Mouse (Mus musculus): ENCODE results near the gene Art1. TPM values are rescaled to one million over a fixed set of nuclear protein-coding genes. Genes with fewer than 3 reads are reported as not detected.

Gene Art1
- polyA plus RNA-seq, 1 experiment: not detected

DNA sequence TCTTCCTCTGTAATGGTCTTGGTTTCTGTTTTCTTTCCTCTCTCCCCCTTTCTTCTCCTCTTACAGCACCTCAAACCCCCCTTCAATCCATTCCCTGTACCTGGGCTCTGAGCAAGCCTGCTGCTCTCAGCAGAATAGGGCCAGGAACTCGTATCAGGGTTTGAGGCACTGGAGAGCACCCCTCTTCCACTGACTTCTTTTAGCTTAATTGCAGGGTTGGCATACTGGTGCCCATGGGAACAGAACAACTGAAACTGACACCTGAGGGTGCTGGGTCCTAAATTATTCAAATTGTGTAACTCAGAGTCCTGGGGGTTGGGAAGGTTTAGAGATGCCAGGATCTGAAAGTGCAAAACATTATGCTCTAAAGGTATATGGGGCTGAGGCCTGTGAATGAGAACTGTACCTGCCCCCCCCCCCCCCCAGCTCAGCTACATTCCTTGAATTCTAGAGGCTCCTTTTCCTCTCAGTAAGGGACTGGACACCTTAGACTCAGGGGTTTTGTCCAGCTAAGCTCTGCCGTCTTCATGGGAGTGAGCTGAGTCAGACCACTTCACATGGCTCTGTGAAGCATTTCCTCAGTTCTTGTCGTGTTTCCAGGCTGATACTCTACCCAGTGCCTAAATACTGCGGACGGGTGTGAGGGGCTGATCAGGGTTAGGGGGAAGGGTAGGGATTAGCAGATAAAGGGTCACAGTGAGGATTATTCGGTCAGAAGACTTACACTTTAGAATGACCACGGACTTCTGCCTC is 15.2 kb downstream of the Art1 start, which contains the start of gene Chrna10:
Gene Chrna10, minus strand, starts transcription at position 250 of the 753 bp plus-strand sequence.
- Histone ChIP-seq H3K27ac (ENCODE audit: control insufficient read depth, insufficient read depth, low read depth, low read length, poor library complexity) (no peak within 1 kb of the TSS), H3K4me3 (replicated peaks; ENCODE audit: control insufficient read depth, low read depth, low read length) (no peak within 1 kb of the TSS), H3K4me1 (ENCODE audit: control insufficient read depth, insufficient read depth, low read length) (no peaks in the 10 kb centered on the region)
- 58% methylated on average over 7 of the region's 7 CpGs for WGBS
- TF ChIP-seq POLR2A (IDR thresholded peaks at IDR 0.05; ENCODE audit: borderline replicate concordance, control insufficient read depth, low read depth, low read length) (no peak), CTCF (IDR thresholded peaks at IDR 0.05; ENCODE audit: control insufficient read depth, insufficient read depth, low read length) (no peak)

DNA sequence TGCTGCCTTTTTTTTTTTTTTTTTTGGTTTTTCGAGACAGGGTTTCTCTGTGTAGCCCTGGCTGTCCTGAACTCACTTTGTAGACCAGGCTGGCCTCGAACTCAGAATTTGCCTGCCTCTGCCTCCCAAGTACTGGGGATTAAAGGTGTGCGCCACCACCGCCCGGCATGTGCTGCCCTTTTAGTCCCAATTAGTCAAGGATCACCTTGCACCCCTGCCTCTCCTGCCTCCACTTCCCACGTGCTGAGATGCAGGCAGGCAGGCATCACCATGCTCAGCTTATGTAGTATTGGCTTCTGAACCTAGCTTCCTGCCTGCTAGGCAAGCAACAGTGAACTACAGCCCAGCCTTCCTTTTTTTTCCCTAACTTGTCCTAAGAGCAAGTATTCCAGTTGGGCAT is 15.8 kb downstream of the Art1 start:
- Histone ChIP-seq H3K4me1 (ENCODE audit: control insufficient read depth, insufficient read depth, low read length) (no peaks in the 10 kb centered on the region), H3K4me3 (replicated peaks; ENCODE audit: control insufficient read depth, low read depth, low read length) (no peak overlapping the region), H3K27ac (ENCODE audit: control insufficient read depth, insufficient read depth, low read depth, low read length, poor library complexity) (no peak overlapping the region)
- WGBS: 71% methylated on average over 6 of the region's 6 CpGs
- no peak for TF ChIP-seq CTCF (IDR thresholded peaks at IDR 0.05; ENCODE audit: control insufficient read depth, insufficient read depth, low read length)
- no peak for TF ChIP-seq POLR2A (IDR thresholded peaks at IDR 0.05; ENCODE audit: borderline replicate concordance, control insufficient read depth, low read depth, low read length)

DNA sequence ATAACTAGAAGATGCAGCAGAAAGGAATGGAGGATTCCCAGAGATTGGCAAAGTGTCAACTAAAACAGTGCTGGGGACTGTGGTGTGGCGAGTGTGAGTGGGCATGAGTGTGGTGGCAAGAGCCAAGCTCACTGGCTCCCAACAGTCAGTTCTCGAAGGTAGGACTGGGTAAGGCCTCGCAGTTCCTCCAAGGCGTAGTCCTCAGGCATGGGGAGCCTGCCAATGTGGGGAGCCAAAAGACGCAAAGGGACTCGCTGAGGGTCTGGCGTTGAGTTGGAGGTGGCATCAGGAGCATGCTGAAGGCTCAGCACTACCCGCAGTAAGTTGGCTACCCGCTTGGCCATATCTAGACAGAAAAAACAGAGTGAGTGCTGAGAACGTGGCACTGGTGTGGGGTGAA is 18.8 kb downstream of the Art1 start:
- Histone ChIP-seq H3K4me1 (ENCODE audit: control insufficient read depth, insufficient read depth, low read length) (no peaks in the 10 kb centered on the region), H3K27ac (ENCODE audit: control insufficient read depth, insufficient read depth, low read depth, low read length, poor library complexity) (no peak overlapping the region), H3K4me3 (replicated peaks; ENCODE audit: control insufficient read depth, low read depth, low read length) (no peak overlapping the region)
- 91% methylated on average over 10 of the region's 10 CpGs for WGBS
- TF ChIP-seq POLR2A (IDR thresholded peaks at IDR 0.05; ENCODE audit: borderline replicate concordance, control insufficient read depth, low read depth, low read length) (no peak), CTCF (IDR thresholded peaks at IDR 0.05; ENCODE audit: control insufficient read depth, insufficient read depth, low read length) (no peak)

DNA sequence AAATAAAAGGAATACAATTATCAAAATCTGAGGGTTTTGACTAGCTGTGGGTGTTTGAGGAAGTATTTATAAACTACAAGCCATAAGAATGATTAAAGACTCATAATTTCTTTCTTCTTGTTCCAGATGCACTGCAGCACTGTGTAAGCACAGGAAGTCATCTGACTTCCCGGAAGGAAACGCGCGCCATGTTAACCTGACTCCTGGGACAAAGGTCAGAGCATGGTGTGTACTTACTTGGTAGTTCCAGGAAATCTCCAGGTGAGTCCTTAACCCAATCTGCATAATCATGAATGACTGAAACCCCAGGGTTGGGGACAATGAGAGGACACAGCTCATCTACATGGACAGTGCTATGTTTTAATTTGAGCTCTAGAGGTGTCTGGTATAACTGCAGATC is 30.9 kb downstream of the Art1 start:
- Histone ChIP-seq H3K4me1 (ENCODE audit: control insufficient read depth, insufficient read depth, low read length) (no peaks in the 10 kb centered on the region), H3K27ac (ENCODE audit: control insufficient read depth, insufficient read depth, low read depth, low read length, poor library complexity) (no peak overlapping the region), H3K4me3 (replicated peaks; ENCODE audit: control insufficient read depth, low read depth, low read length) (no peak overlapping the region)
- TF ChIP-seq CTCF (IDR thresholded peaks at IDR 0.05; ENCODE audit: control insufficient read depth, insufficient read depth, low read length): no peak
- TF ChIP-seq POLR2A (IDR thresholded peaks at IDR 0.05; ENCODE audit: borderline replicate concordance, control insufficient read depth, low read depth, low read length): no peak
- 85% methylated on average over 4 of the region's 4 CpGs for WGBS

DNA sequence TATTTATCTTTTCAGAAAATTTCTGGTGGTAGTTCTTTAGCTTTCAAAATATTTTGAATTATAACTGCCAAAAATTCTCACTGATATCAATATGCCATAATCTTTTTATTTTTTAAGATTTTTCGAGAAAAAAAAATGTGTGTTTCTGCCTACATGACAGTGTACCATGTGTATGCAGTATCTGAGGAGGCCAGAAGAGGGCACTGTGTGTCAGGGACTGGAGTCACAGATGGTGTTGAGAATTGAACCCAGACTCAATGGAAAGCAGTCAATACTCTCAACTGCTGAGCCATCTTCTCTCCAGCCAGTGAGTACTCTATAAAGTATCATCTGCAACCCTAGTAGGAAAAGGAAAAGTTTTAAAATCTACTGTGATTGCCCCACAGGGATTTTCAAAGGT is 35.9 kb downstream of the Art1 start:
- Histone ChIP-seq H3K4me3 (replicated peaks; ENCODE audit: control insufficient read depth, low read depth, low read length) (no peak overlapping the region), H3K27ac (ENCODE audit: control insufficient read depth, insufficient read depth, low read depth, low read length, poor library complexity) (no peak overlapping the region), H3K4me1 (ENCODE audit: control insufficient read depth, insufficient read depth, low read length) (no peaks in the 10 kb centered on the region)
- TF ChIP-seq CTCF (IDR thresholded peaks at IDR 0.05; ENCODE audit: control insufficient read depth, insufficient read depth, low read length) (peak; percentile 55), POLR2A (IDR thresholded peaks at IDR 0.05; ENCODE audit: borderline replicate concordance, control insufficient read depth, low read depth, low read length) (no peak)
- 80% methylated on average over 1 of the region's 1 CpGs for WGBS

DNA sequence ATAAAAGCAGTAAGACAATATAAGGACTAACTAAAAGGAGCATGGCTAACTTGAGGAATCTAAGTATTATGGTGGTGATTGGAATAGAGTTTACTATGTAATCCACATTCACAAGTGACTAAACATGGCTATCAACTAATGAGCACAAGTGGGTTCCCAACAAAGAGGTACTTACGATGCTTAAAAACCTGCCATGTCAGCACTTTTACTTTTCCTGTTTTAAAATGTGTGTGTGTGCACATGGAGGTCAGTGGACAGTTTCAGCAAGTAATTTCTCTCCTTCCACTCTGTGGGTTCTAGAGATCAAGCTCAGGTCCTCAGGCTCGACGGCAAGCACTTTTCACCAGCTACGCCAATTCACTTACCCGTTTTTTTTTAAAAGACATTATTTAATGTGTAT is 36.4 kb downstream of the Art1 start:
- no peaks in the 10 kb centered on the region for H3K4me1 ChIP-seq (ENCODE audit: control insufficient read depth, insufficient read depth, low read length)
- no peak overlapping the region for H3K4me3 ChIP-seq (replicated peaks; ENCODE audit: control insufficient read depth, low read depth, low read length)
- 94% methylated on average over 5 of the region's 5 CpGs for WGBS
- TF ChIP-seq POLR2A (IDR thresholded peaks at IDR 0.05; ENCODE audit: borderline replicate concordance, control insufficient read depth, low read depth, low read length) (no peak), CTCF (IDR thresholded peaks at IDR 0.05; ENCODE audit: control insufficient read depth, insufficient read depth, low read length) (no peak)
- no peak overlapping the region for H3K27ac ChIP-seq (ENCODE audit: control insufficient read depth, insufficient read depth, low read depth, low read length, poor library complexity)

DNA sequence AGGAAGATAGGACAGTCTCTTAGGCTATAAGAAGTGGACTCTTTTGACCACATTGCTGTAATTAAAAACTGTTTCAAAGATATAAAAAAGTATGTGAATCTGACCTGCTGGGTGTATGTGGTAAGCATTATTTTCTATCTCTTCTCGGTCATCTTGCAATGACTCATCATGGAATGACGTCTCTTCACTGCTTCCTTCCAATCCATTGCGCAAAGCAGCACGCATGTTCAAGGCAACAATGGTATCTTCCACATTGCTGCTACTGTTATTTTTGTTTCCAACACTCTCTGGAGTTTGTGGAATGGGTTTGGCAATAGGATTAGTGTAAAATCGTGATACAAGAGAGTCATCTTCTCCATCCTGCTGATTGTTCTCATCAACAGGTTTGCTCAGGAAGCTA is 52.1 kb downstream of the Art1 start:
- Histone ChIP-seq H3K4me1 (ENCODE audit: control insufficient read depth, insufficient read depth, low read length) (no peaks in the 10 kb centered on the region), H3K4me3 (replicated peaks; ENCODE audit: control insufficient read depth, low read depth, low read length) (no peak overlapping the region), H3K27ac (ENCODE audit: control insufficient read depth, insufficient read depth, low read depth, low read length, poor library complexity) (no peak overlapping the region)
- 64% methylated on average over 5 of the region's 5 CpGs for whole genome bisulfite sequencing
- TF ChIP-seq POLR2A (IDR thresholded peaks at IDR 0.05; ENCODE audit: borderline replicate concordance, control insufficient read depth, low read depth, low read length) (no peak), CTCF (IDR thresholded peaks at IDR 0.05; ENCODE audit: control insufficient read depth, insufficient read depth, low read length) (no peak)

Other genes with a start within 250 kb of the Art1 start
- gene Folr2, start 244.5 kb upstream of the Art1 start, polyA plus RNA-seq (2011; ENCODE audit: insufficient read depth, insufficient read length, low replicate concordance, missing spikeins): 0.92 and 3.3 TPM in 2 replicates
- gene Anapc15, start 238.0 kb upstream of the Art1 start, polyA plus RNA-seq (2011; ENCODE audit: insufficient read depth, insufficient read length, low replicate concordance, missing spikeins): 79.0 and 97.5 TPM in 2 replicates
- 6.8 TPM in 1 of 2 replicates, not detected in the other for gene Folr1, start 231.0 kb upstream of the Art1 start, polyA plus RNA-seq (2011; ENCODE audit: insufficient read depth, insufficient read length, low replicate concordance, missing spikeins)
- gene Lamtor1, start 195.8 kb upstream of the Art1 start, polyA plus RNA-seq (2011; ENCODE audit: insufficient read depth, insufficient read length, low replicate concordance, missing spikeins): 53.6 and 78.1 TPM in 2 replicates
- not detected in 2 replicates for gene Tomt, start 195.4 kb upstream of the Art1 start, polyA plus RNA-seq (2011; ENCODE audit: insufficient read depth, insufficient read length, low replicate concordance, missing spikeins)
- gene Lrrc51, start 167.8 kb upstream of the Art1 start, polyA plus RNA-seq (2011; ENCODE audit: insufficient read depth, insufficient read length, low replicate concordance, missing spikeins): not detected in 2 replicates
- gene Numa1, start 167.6 kb upstream of the Art1 start, polyA plus RNA-seq (2011; ENCODE audit: insufficient read depth, insufficient read length, low replicate concordance, missing spikeins): 82.2 and 130 TPM in 2 replicates
- 12.9 and 17.6 TPM in 2 replicates for gene Il18bp, start 83.1 kb upstream of the Art1 start, polyA plus RNA-seq (2011; ENCODE audit: insufficient read depth, insufficient read length, low replicate concordance, missing spikeins)
- 10.0 and 12.9 TPM in 2 replicates for gene Rnf121, start 36.3 kb upstream of the Art1 start, polyA plus RNA-seq (2011; ENCODE audit: insufficient read depth, insufficient read length, low replicate concordance, missing spikeins)
- 33.8 and 35.5 TPM in 2 replicates for gene Xndc1, start 36.2 kb upstream of the Art1 start, polyA plus RNA-seq (2011; ENCODE audit: insufficient read depth, insufficient read length, low replicate concordance, missing spikeins)
- gene Xntrpc, start 36.0 kb upstream of the Art1 start, polyA plus RNA-seq (2011; ENCODE audit: insufficient read depth, insufficient read length, low replicate concordance, missing spikeins): 1.0 and 3.2 TPM in 2 replicates
- not detected in 2 replicates for gene Trpc2, start 18.6 kb upstream of the Art1 start, polyA plus RNA-seq (2011; ENCODE audit: insufficient read depth, insufficient read length, low replicate concordance, missing spikeins)
- gene Art5, start 7.7 kb downstream of the Art1 start, polyA plus RNA-seq (2011; ENCODE audit: insufficient read depth, insufficient read length, low replicate concordance, missing spikeins): 3.6 TPM in 1 of 2 replicates, not detected in the other
- not detected in 2 replicates for gene Chrna10, start 15.1 kb downstream of the Art1 start, polyA plus RNA-seq (2011; ENCODE audit: insufficient read depth, insufficient read length, low replicate concordance, missing spikeins)
- 10.4 and 18.9 TPM in 2 replicates for gene Nup98, start 108.4 kb downstream of the Art1 start, polyA plus RNA-seq (2011; ENCODE audit: insufficient read depth, insufficient read length, low replicate concordance, missing spikeins)
- 6.9 and 24.4 TPM in 2 replicates for gene Pgap2, start 108.5 kb downstream of the Art1 start, polyA plus RNA-seq (2011; ENCODE audit: insufficient read depth, insufficient read length, low replicate concordance, missing spikeins)
- 89.0 and 95.2 TPM in 2 replicates for gene Rhog, start 154.3 kb downstream of the Art1 start, polyA plus RNA-seq (2011; ENCODE audit: insufficient read depth, insufficient read length, low replicate concordance, missing spikeins)
- 12.8 and 24.8 TPM in 2 replicates for gene Stim1, start 166.1 kb downstream of the Art1 start, polyA plus RNA-seq (2011; ENCODE audit: insufficient read depth, insufficient read length, low replicate concordance, missing spikeins)

Measured in bone marrow, adult 2 months (tissue).